Mouse (Mus musculus): ENCODE results near the gene Rasgef1b. TPM values are rescaled to one million over a fixed set of nuclear protein-coding genes. Genes with fewer than 3 reads are reported as not detected.

Gene Rasgef1b
- polyA plus RNA-seq, 1 experiment from 2014 or later, result 41.6 TPM

DNA sequence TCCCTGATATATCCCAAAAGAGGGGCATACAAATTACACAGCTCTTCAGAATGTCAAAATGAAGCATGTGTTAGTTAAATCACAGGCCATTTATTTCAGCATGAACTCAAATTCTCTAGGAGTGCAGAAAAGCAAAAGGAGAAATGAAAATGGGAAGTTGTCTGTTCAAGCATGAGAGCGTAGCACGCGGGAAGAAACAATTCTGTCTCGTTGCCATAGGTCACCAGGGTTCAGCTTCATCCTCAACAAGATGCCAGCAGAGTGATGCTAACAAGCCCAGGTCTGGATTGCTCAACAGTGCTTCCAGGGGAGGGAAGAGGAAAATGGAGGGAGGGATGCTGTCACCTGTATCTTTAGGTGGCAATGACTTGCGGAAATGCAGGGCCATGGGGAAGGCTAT lies 346.1 kb downstream of the Rasgef1b start:
- Histone ChIP-seq H3K27me3 (ENCODE audit: control insufficient read depth, insufficient read depth, low read length) (no peaks in the 10 kb centered on the region), H3K4me3 (ENCODE audit: low read depth, low read length) (no peak overlapping the region), H3K9me3 (replicated peaks; ENCODE audit: control insufficient read depth, low read length) (no peaks in the 10 kb centered on the region), H3K4me1 (ENCODE audit: control insufficient read depth, insufficient read depth, low read length) (peaks cover 16% of the 10 kb centered on the region), H3K27ac (ENCODE audit: low read depth, low read length) (no peak overlapping the region), H3K4me2 (no peak overlapping the region), H3K9ac (ENCODE audit: low read depth, low read length) (no peak overlapping the region), H3K36me3 (ENCODE audit: control insufficient read depth, insufficient read depth, low read length) (no peaks in the 10 kb centered on the region)
- WGBS (ENCODE audit: insufficient replicate concordance), result 80% methylated on average over 5 of the region's 5 CpGs
- ATAC-seq (replicated peaks; ENCODE audit: insufficient number of reproducible peaks, low FRiP score, low TSS enrichment), result no peak

- Histone ChIP-seq H3K4me1 (ENCODE audit: control insufficient read depth, insufficient read depth, low read length) (peaks cover 16% of the 10 kb centered on the region), H3K36me3 (ENCODE audit: control insufficient read depth, insufficient read depth, low read length) (no peaks in the 10 kb centered on the region), H3K27me3 (ENCODE audit: control insufficient read depth, insufficient read depth, low read length) (no peaks in the 10 kb centered on the region), H3K9ac (ENCODE audit: low read depth, low read length) (no peak overlapping the region), H3K9me3 (replicated peaks; ENCODE audit: control insufficient read depth, low read length) (no peaks in the 10 kb centered on the region), H3K4me3 (ENCODE audit: low read depth, low read length) (no peak overlapping the region), H3K27ac (ENCODE audit: low read depth, low read length) (no peak overlapping the region), H3K4me2 (no peak overlapping the region)
- no peak for ATAC-seq (replicated peaks; ENCODE audit: insufficient number of reproducible peaks, low FRiP score, low TSS enrichment)
- WGBS (ENCODE audit: insufficient replicate concordance), result 84% methylated on average over 2 of the region's 2 CpGs
Observed at GRCm38 (mm10) chr5:99381639-99382038, 347.2 kb downstream of the Rasgef1b start.

- Histone ChIP-seq H3K9ac (ENCODE audit: low read depth, low read length) (no peak overlapping the region), H3K27ac (ENCODE audit: low read depth, low read length) (no peak overlapping the region), H3K4me1 (ENCODE audit: control insufficient read depth, insufficient read depth, low read length) (peaks cover 16% of the 10 kb centered on the region), H3K27me3 (ENCODE audit: control insufficient read depth, insufficient read depth, low read length) (no peaks in the 10 kb centered on the region), H3K4me3 (ENCODE audit: low read depth, low read length) (no peak overlapping the region), H3K36me3 (ENCODE audit: control insufficient read depth, insufficient read depth, low read length) (no peaks in the 10 kb centered on the region), H3K9me3 (replicated peaks; ENCODE audit: control insufficient read depth, low read length) (no peaks in the 10 kb centered on the region), H3K4me2 (no peak overlapping the region)
- no peak for ATAC-seq (replicated peaks; ENCODE audit: insufficient number of reproducible peaks, low FRiP score, low TSS enrichment)
- 78% methylated on average over 9 of the region's 9 CpGs for WGBS (ENCODE audit: insufficient replicate concordance)
Observed at GRCm38 (mm10) chr5:99380882-99381281, 348.0 kb downstream of the Rasgef1b start.

DNA sequence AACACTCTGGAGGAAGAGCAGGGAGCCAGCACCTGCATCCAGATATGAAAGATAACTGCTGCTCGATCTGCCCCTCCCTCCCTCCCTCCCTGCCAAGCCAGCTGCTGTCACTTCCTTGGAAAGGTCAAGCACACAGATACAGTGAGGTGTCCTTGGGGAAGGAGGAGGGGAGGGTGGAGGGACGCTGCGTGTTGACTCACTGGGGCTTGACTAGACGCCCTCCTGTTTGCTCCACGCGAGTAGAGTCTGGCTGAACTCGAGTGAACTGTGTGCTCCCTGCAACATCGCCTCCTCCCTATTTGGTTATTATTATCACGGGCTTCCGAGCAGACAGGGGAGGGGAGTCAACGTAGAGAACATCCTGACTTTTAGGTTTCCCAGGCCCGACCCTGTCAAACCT lies 348.7 kb downstream of the Rasgef1b start:
- Histone ChIP-seq H3K9ac (ENCODE audit: low read depth, low read length) (no peak overlapping the region; the same call in 1 of the 2 replicates), H3K36me3 (ENCODE audit: control insufficient read depth, insufficient read depth, low read length) (no peaks in the 10 kb centered on the region), H3K4me3 (ENCODE audit: low read depth, low read length) (no peak overlapping the region), H3K27ac (ENCODE audit: low read depth, low read length) (no peak overlapping the region), H3K27me3 (ENCODE audit: control insufficient read depth, insufficient read depth, low read length) (no peaks in the 10 kb centered on the region), H3K4me2 (peak overlapping the region; percentile 7), H3K9me3 (replicated peaks; ENCODE audit: control insufficient read depth, low read length) (no peaks in the 10 kb centered on the region), H3K4me1 (ENCODE audit: control insufficient read depth, insufficient read depth, low read length) (peaks cover 16% of the 10 kb centered on the region)
- 12% methylated on average over 12 of the region's 12 CpGs for WGBS (ENCODE audit: insufficient replicate concordance)
- no peak for ATAC-seq (replicated peaks; ENCODE audit: insufficient number of reproducible peaks, low FRiP score, low TSS enrichment)

GRCm38 (mm10) chr5:99378437-99379226 lies 350.2 kb downstream of the Rasgef1b start:
- H3K27ac ChIP-seq (ENCODE audit: low read depth, low read length), result no peak overlapping the region

DNA sequence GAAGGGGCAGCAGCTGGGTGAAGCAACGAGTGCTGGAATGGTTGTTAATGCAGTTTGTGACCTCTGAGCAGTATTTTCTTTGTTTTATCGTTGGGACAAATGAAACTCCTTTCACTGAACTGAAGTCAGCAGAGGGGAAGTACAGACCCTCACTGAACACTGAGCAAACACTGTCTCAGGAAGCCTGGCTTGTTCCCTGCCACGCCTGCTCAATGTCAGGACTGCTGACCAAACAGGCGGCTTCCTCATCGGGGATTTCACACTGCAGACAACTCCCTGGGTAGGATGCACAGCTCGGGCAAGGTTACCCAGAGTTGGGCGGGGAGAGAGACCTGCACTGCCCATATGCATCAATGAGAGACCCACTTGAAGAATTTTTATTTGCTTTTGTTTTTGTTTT lies 353.1 kb downstream of the Rasgef1b start:
- peak; percentile 66; the same call in 1 of the 2 replicates for ATAC-seq (replicated peaks; ENCODE audit: insufficient number of reproducible peaks, low FRiP score, low TSS enrichment)
- H3K4me1 ChIP-seq (ENCODE audit: control insufficient read depth, insufficient read depth, low read length), result peaks cover 14% of the 10 kb centered on the region
- H3K9me3 ChIP-seq (replicated peaks; ENCODE audit: control insufficient read depth, low read length), result no peaks in the 10 kb centered on the region
- H3K27me3 ChIP-seq (ENCODE audit: control insufficient read depth, insufficient read depth, low read length), result no peaks in the 10 kb centered on the region
- H3K4me3 ChIP-seq (ENCODE audit: low read depth, low read length), result no peak overlapping the region
- 45% methylated on average over 7 of the region's 7 CpGs for WGBS (ENCODE audit: insufficient replicate concordance)
- H3K36me3 ChIP-seq (ENCODE audit: control insufficient read depth, insufficient read depth, low read length), result no peaks in the 10 kb centered on the region
- no peak overlapping the region; the same call in 1 of the 2 replicates for H3K9ac ChIP-seq (ENCODE audit: low read depth, low read length)
- peak overlapping the region; percentile 58; the same call in 1 of the 2 replicates for H3K27ac ChIP-seq (ENCODE audit: low read depth, low read length)
- no peak overlapping the region for H3K4me2 ChIP-seq

More at GRCm38 (mm10) chr5:99378437-99379226, 350.2 kb downstream of the Rasgef1b start:
- Histone ChIP-seq H3K4me3 (ENCODE audit: low read depth, low read length) (no peak overlapping the region), H3K36me3 (ENCODE audit: control insufficient read depth, insufficient read depth, low read length) (no peaks in the 10 kb centered on the region), H3K4me2 (no peak overlapping the region), H3K9me3 (replicated peaks; ENCODE audit: control insufficient read depth, low read length) (no peaks in the 10 kb centered on the region), H3K9ac (ENCODE audit: low read depth, low read length) (no peak overlapping the region), H3K27me3 (ENCODE audit: control insufficient read depth, insufficient read depth, low read length) (no peaks in the 10 kb centered on the region), H3K4me1 (ENCODE audit: control insufficient read depth, insufficient read depth, low read length) (peaks cover 16% of the 10 kb centered on the region)
- WGBS (ENCODE audit: insufficient replicate concordance), result 76% methylated on average over 11 of the region's 11 CpGs
- ATAC-seq (replicated peaks; ENCODE audit: insufficient number of reproducible peaks, low FRiP score, low TSS enrichment), result no peak

GRCm38 (mm10) chr5:99374460-99374859 lies 354.4 kb downstream of the Rasgef1b start:
- H3K9ac ChIP-seq (ENCODE audit: low read depth, low read length), result no peak overlapping the region
- no peak overlapping the region for H3K27ac ChIP-seq (ENCODE audit: low read depth, low read length)
- H3K9me3 ChIP-seq (replicated peaks; ENCODE audit: control insufficient read depth, low read length), result no peaks in the 10 kb centered on the region
- ATAC-seq (replicated peaks; ENCODE audit: insufficient number of reproducible peaks, low FRiP score, low TSS enrichment), result no peak
- 92% methylated on average over 6 of the region's 6 CpGs for WGBS (ENCODE audit: insufficient replicate concordance)
- no peaks in the 10 kb centered on the region for H3K27me3 ChIP-seq (ENCODE audit: control insufficient read depth, insufficient read depth, low read length)
- H3K4me2 ChIP-seq, result no peak overlapping the region
- no peaks in the 10 kb centered on the region for H3K36me3 ChIP-seq (ENCODE audit: control insufficient read depth, insufficient read depth, low read length)
- H3K4me3 ChIP-seq (ENCODE audit: low read depth, low read length), result no peak overlapping the region
- peaks cover 1% of the 10 kb centered on the region for H3K4me1 ChIP-seq (ENCODE audit: control insufficient read depth, insufficient read depth, low read length)

- Histone ChIP-seq H3K27ac (ENCODE audit: low read depth, low read length) (no peak overlapping the region), H3K36me3 (ENCODE audit: control insufficient read depth, insufficient read depth, low read length) (no peaks in the 10 kb centered on the region), H3K4me1 (ENCODE audit: control insufficient read depth, insufficient read depth, low read length) (no peaks in the 10 kb centered on the region), H3K9me3 (replicated peaks; ENCODE audit: control insufficient read depth, low read length) (no peaks in the 10 kb centered on the region), H3K4me3 (ENCODE audit: low read depth, low read length) (no peak overlapping the region), H3K4me2 (no peak overlapping the region), H3K27me3 (ENCODE audit: control insufficient read depth, insufficient read depth, low read length) (no peaks in the 10 kb centered on the region), H3K9ac (ENCODE audit: low read depth, low read length) (no peak overlapping the region)
- ATAC-seq (replicated peaks; ENCODE audit: insufficient number of reproducible peaks, low FRiP score, low TSS enrichment), result peak; percentile 39; the same call in 1 of the 2 replicates
- WGBS (ENCODE audit: insufficient replicate concordance), result 43% methylated on average over 8 of the region's 8 CpGs
Observed at GRCm38 (mm10) chr5:99373570-99374151, 355.2 kb downstream of the Rasgef1b start.
